Mouse (Mus musculus): ENCODE data around the gene Btbd9. TPM values are rescaled to one million over a fixed set of nuclear protein-coding genes. Genes with fewer than 3 reads are reported as not detected.
A peak's percentile ranks its signal among the peaks of the same experiment; 100 is the strongest.

The Btbd9 gene
- polyA plus RNA-seq, 1 experiment: 15.3 TPM

DNA sequence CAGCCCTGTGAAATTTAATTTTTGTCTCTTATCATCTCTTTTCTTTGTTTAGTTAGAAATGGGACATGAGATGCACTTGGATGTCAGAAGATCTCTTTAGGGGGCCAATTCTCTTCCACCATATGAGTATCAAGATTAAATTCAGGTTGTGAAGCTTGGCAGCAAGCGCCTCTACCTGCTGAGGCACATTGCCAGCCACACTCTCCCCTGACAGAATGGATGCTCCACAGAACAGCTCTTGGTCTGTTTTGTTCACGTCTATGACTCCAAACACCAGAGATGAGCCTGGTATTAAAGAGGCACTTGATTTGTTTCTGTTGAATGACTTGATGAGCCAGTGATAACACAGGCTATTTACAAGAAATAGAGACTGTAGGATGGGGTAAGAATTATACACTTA, 13.5 kb downstream of the Btbd9 start:
- no peaks in the 10 kb centered on the region for H3K79me2 ChIP-seq (ENCODE audit: control insufficient read depth, insufficient read depth)
- no peak overlapping the region for H3K4me3 ChIP-seq (ENCODE audit: insufficient read depth, poor library complexity, severe bottlenecking)
- no peaks in the 10 kb centered on the region for H3K79me3 ChIP-seq (ENCODE audit: low read depth)
- no peak overlapping the region for H3ac ChIP-seq (ENCODE audit: control insufficient read depth, insufficient read length, low read depth)
- H3K27me3 ChIP-seq (ENCODE audit: control insufficient read depth, insufficient read depth, insufficient read length): no peaks in the 10 kb centered on the region
- no peak for TF ChIP-seq CTCF (IDR thresholded peaks at IDR 0.05; ENCODE audit: control insufficient read depth, insufficient read depth, insufficient read length)
- H3K36me3 ChIP-seq (ENCODE audit: control insufficient read depth, insufficient read depth): no peaks in the 10 kb centered on the region

DNA sequence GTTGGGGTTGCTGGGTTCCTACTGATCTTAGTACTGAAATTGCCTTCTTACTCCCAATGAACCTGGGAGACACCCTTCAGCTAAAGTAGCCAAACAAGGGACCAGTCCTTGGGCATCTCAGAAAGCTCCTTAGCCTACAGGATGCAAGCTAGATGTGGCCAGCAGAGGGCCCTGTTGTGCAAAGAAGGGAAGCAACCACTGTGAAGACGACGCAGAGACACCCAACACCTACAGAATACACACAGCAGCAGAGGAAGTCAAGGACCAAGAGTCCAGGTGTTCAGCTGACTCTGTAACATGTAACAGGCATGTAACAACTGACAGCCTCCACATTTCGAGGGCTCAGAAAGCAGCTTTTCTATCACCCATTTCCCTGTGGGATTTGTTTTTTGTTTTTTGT, 16.8 kb downstream of the Btbd9 start:
- no peaks in the 10 kb centered on the region for H3K79me2 ChIP-seq (ENCODE audit: control insufficient read depth, insufficient read depth)
- no peaks in the 10 kb centered on the region for H3K36me3 ChIP-seq (ENCODE audit: control insufficient read depth, insufficient read depth)
- H3K4me3 ChIP-seq (ENCODE audit: insufficient read depth, poor library complexity, severe bottlenecking): no peak overlapping the region
- H3ac ChIP-seq (ENCODE audit: control insufficient read depth, insufficient read length, low read depth): no peak overlapping the region
- H3K27me3 ChIP-seq (ENCODE audit: control insufficient read depth, insufficient read depth, insufficient read length): no peaks in the 10 kb centered on the region
- no peak for TF ChIP-seq FOSL1 (IDR thresholded peaks at IDR 0.05; ENCODE audit: insufficient read depth, low read length, poor library complexity, severe bottlenecking)
- no peak for TF ChIP-seq CEBPB (IDR thresholded peaks at IDR 0.05; ENCODE audit: low read depth)
- TF ChIP-seq CTCF (IDR thresholded peaks at IDR 0.05; ENCODE audit: control insufficient read depth, insufficient read depth, insufficient read length): peak; percentile 50
- no peak for TF ChIP-seq MYOD1 (IDR thresholded peaks at IDR 0.05; ENCODE audit: control insufficient read depth, insufficient read length, low read depth)
- H3K79me3 ChIP-seq (ENCODE audit: low read depth): no peaks in the 10 kb centered on the region

DNA sequence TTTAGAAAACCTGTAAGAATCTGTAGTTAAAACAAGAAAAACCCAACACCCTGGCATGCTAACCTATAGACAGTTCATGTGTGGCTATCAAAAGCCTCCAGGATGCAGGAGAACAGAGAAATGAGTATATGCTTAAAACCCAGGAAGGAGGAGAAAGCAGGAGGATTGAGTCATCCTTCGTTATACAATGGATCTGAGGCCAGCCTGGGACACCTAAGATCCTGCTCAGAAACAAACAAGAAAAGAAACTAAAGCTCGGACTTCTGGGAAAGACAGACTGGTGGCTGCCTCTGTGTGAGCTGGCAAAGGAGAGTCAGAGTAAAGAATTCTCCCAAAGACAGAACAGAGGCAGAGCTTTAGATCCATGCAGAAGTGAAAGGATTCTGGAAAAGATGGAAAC, 17.7 kb downstream of the Btbd9 start:
- Histone ChIP-seq H3K79me2 (ENCODE audit: control insufficient read depth, insufficient read depth) (no peaks in the 10 kb centered on the region), H3ac (ENCODE audit: control insufficient read depth, insufficient read length, low read depth) (no peak overlapping the region), H3K27me3 (ENCODE audit: control insufficient read depth, insufficient read depth, insufficient read length) (no peaks in the 10 kb centered on the region), H3K4me3 (ENCODE audit: insufficient read depth, poor library complexity, severe bottlenecking) (no peak overlapping the region), H3K79me3 (ENCODE audit: low read depth) (no peaks in the 10 kb centered on the region), H3K36me3 (ENCODE audit: control insufficient read depth, insufficient read depth) (no peaks in the 10 kb centered on the region)
- TF ChIP-seq MYOG (IDR thresholded peaks at IDR 0.05; ENCODE audit: control insufficient read depth, extremely low read depth, insufficient read length): no peak
- TF ChIP-seq FOSL1 (IDR thresholded peaks at IDR 0.05; ENCODE audit: insufficient read depth, low read length, poor library complexity, severe bottlenecking): no peak
- no peak for TF ChIP-seq USF1 (IDR thresholded peaks at IDR 0.05; ENCODE audit: low read depth)
- no peak for TF ChIP-seq CEBPB (IDR thresholded peaks at IDR 0.05; ENCODE audit: low read depth)
- no peak for TF ChIP-seq MAX (IDR thresholded peaks at IDR 0.05)
- TF ChIP-seq MYOD1 (IDR thresholded peaks at IDR 0.05; ENCODE audit: control insufficient read depth, insufficient read length, low read depth): no peak
- TF ChIP-seq CTCF (IDR thresholded peaks at IDR 0.05; ENCODE audit: control insufficient read depth, insufficient read depth, insufficient read length): no peak

DNA sequence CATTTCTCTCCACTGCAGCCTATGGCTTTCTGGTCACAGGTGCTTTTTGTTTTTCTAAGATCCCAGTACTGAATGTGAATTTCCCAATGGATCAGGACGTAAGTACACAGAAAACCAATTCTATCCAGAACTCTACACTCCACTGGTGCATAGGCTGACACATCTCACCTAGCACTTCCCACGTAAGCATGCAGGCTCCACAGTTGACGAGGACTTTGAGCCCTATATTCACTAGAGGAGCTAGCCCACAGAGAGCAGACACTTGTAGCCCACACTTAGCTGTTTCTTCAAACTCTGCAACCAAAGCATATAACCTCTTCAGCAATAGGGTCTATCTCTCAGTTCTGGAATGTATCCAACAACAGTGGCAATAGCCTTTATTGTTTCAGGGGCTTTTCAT, 19.8 kb downstream of the Btbd9 start:
- Histone ChIP-seq H3ac (ENCODE audit: control insufficient read depth, insufficient read length, low read depth) (no peak overlapping the region), H3K79me2 (ENCODE audit: control insufficient read depth, insufficient read depth) (no peaks in the 10 kb centered on the region), H3K79me3 (ENCODE audit: low read depth) (no peaks in the 10 kb centered on the region), H3K27me3 (ENCODE audit: control insufficient read depth, insufficient read depth, insufficient read length) (no peaks in the 10 kb centered on the region), H3K36me3 (ENCODE audit: control insufficient read depth, insufficient read depth) (no peaks in the 10 kb centered on the region), H3K4me3 (ENCODE audit: insufficient read depth, poor library complexity, severe bottlenecking) (no peak overlapping the region)
- TF ChIP-seq MYOG (IDR thresholded peaks at IDR 0.05; ENCODE audit: control insufficient read depth, extremely low read depth, insufficient read length): no peak
- no peak for TF ChIP-seq USF1 (IDR thresholded peaks at IDR 0.05; ENCODE audit: low read depth)
- TF ChIP-seq MYOD1 (IDR thresholded peaks at IDR 0.05; ENCODE audit: control insufficient read depth, insufficient read length, low read depth): no peak
- no peak for TF ChIP-seq CEBPB (IDR thresholded peaks at IDR 0.05; ENCODE audit: low read depth)
- TF ChIP-seq MAX (IDR thresholded peaks at IDR 0.05): no peak

- no peak for TF ChIP-seq MYOG (IDR thresholded peaks at IDR 0.05; ENCODE audit: control insufficient read depth, extremely low read depth, insufficient read length)
- no peak for TF ChIP-seq CEBPB (IDR thresholded peaks at IDR 0.05; ENCODE audit: low read depth)
- TF ChIP-seq USF1 (IDR thresholded peaks at IDR 0.05; ENCODE audit: low read depth): peak; percentile 13
- H3K4me3 ChIP-seq (ENCODE audit: insufficient read depth, poor library complexity, severe bottlenecking): no peak overlapping the region
- H3K79me2 ChIP-seq (ENCODE audit: control insufficient read depth, insufficient read depth): no peaks in the 10 kb centered on the region
- no peaks in the 10 kb centered on the region for H3K79me3 ChIP-seq (ENCODE audit: low read depth)
- no peak overlapping the region for H3ac ChIP-seq (ENCODE audit: control insufficient read depth, insufficient read length, low read depth)
- H3K36me3 ChIP-seq (ENCODE audit: control insufficient read depth, insufficient read depth): no peaks in the 10 kb centered on the region
- H3K27me3 ChIP-seq (ENCODE audit: control insufficient read depth, insufficient read depth, insufficient read length): no peaks in the 10 kb centered on the region
These were observed 23.0 kb downstream of the Btbd9 start for GRCm38 (mm10) chr17:30553027-30553937.

DNA sequence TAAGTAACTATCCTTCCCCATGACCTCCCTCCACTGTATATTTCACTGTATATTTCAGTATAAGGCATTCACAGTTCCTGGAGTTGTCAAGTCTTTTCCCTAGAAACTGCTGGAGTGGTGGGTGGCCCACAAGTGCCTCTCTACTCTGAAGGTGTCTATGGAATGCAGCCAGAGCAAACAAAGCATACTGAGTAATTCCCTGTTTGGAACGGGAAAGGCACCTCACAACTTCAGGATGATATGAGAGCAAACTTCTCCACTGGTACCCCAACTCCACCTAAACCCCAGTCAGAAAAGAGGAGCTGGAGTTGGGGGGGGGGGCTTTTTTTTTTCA, 25.5 kb downstream of the Btbd9 start:
- H3K79me3 ChIP-seq (ENCODE audit: low read depth): no peaks in the 10 kb centered on the region
- H3K4me3 ChIP-seq (ENCODE audit: insufficient read depth, poor library complexity, severe bottlenecking): no peak overlapping the region
- no peak for TF ChIP-seq CEBPB (IDR thresholded peaks at IDR 0.05; ENCODE audit: low read depth)
- no peak for TF ChIP-seq FOSL1 (IDR thresholded peaks at IDR 0.05; ENCODE audit: insufficient read depth, low read length, poor library complexity, severe bottlenecking)
- TF ChIP-seq CTCF (IDR thresholded peaks at IDR 0.05; ENCODE audit: control insufficient read depth, insufficient read depth, insufficient read length): no peak
- TF ChIP-seq MYOG (IDR thresholded peaks at IDR 0.05; ENCODE audit: control insufficient read depth, extremely low read depth, insufficient read length): no peak
- TF ChIP-seq USF1 (IDR thresholded peaks at IDR 0.05; ENCODE audit: low read depth): no peak
- TF ChIP-seq MAX (IDR thresholded peaks at IDR 0.05): no peak
- no peak for TF ChIP-seq MYOD1 (IDR thresholded peaks at IDR 0.05; ENCODE audit: control insufficient read depth, insufficient read length, low read depth)
- no peaks in the 10 kb centered on the region for H3K27me3 ChIP-seq (ENCODE audit: control insufficient read depth, insufficient read depth, insufficient read length)
- no peaks in the 10 kb centered on the region for H3K79me2 ChIP-seq (ENCODE audit: control insufficient read depth, insufficient read depth)
- H3ac ChIP-seq (ENCODE audit: control insufficient read depth, insufficient read length, low read depth): no peak overlapping the region
- H3K36me3 ChIP-seq (ENCODE audit: control insufficient read depth, insufficient read depth): no peaks in the 10 kb centered on the region

All from C2C12 (cell line).